Mouse (Mus musculus) heart, embryonic 11.5 days (tissue): ENCODE data around the gene Fmnl3. TPM values are rescaled to one million over a fixed set of nuclear protein-coding genes. Genes with fewer than 3 reads are reported as not detected.
A peak's percentile ranks its signal among the peaks of the same experiment; 100 is the strongest.

Experiments
- ATAC-seq: fragments of 200-750 bp; cut with Nextera tagmentation; replicated peaks from 2 replicates; pipeline ENCODE4 v1.8.0; 2017; ENCODE audit warnings: moderate library complexity; ENCODE audit not compliant: insufficient number of reproducible peaks, low FRiP score, low TSS enrichment
- H3K27ac ChIP-seq: fragments of 300-500 bp; sonication (generic); 2 replicates; pipeline ENCODE4 v1.5.1; 2014; ENCODE audit warnings: mild to moderate bottlenecking, low read depth, low read length
- H3K27me3 ChIP-seq: fragments of 300-500 bp; sonication (generic); 2 replicates; pipeline ENCODE4 v1.6.1; 2014; ENCODE audit warnings: mild to moderate bottlenecking, low read length, mixed read lengths; ENCODE audit not compliant: control insufficient read depth, insufficient read depth
- H3K36me3 ChIP-seq: fragments of 300-500 bp; sonication (generic); 2 replicates; pipeline ENCODE4 v1.6.1; 2014; ENCODE audit warnings: mild to moderate bottlenecking, low read length, moderate library complexity, mixed read lengths; ENCODE audit not compliant: control insufficient read depth, insufficient read depth
- H3K4me1 ChIP-seq: fragments of 300-500 bp; sonication (generic); 2 replicates; pipeline ENCODE4 v1.6.1; 2014; ENCODE audit warnings: low read length; ENCODE audit not compliant: control insufficient read depth, insufficient read depth
- H3K4me2 ChIP-seq: fragments of 300-500 bp; sonication (generic); 2 replicates; pipeline ENCODE4 v1.6.1; 2014; ENCODE audit warnings: mild to moderate bottlenecking, moderate library complexity
- H3K4me3 ChIP-seq: fragments of 300-500 bp; sonication (generic); 2 replicates; pipeline ENCODE4 v1.5.1; 2014; ENCODE audit warnings: low read depth, low read length
- H3K9ac ChIP-seq: fragments of 300-500 bp; sonication (generic); 2 replicates; pipeline ENCODE4 v1.6.1; 2014; ENCODE audit warnings: mild to moderate bottlenecking, low read depth, low read length, moderate library complexity
- H3K9me3 ChIP-seq: fragments of 300-500 bp; sonication (generic); replicated peaks from 2 replicates; pipeline ENCODE4 v1.6.1; 2016; ENCODE audit warnings: low read length; ENCODE audit not compliant: control insufficient read depth
- WGBS: fragments of 180-500 bp; shearing (Covaris S2); extraction: QIAGEN DNeasy Blood & Tissue Kit; methylation state at CpG from one replicate; pipeline ENCODE4 v1.1.7; 2014; ENCODE audit not compliant: insufficient replicate concordance; 5-methylcytosine and 5-hydroxymethylcytosine counted together
- polyA plus RNA-seq: library from polyadenylated mRNA; unstranded; fragments of >200 nt; fragmentation: Nextera tagmentation; extraction: Ambion mirVana; gene quantifications from 2 replicates; pipeline ENCODE4 v1.2.1, GENCODE M21; 2014

The Fmnl3 gene
- polyA plus RNA-seq, 1 experiment from 2014 or later: 11.4 TPM

DNA sequence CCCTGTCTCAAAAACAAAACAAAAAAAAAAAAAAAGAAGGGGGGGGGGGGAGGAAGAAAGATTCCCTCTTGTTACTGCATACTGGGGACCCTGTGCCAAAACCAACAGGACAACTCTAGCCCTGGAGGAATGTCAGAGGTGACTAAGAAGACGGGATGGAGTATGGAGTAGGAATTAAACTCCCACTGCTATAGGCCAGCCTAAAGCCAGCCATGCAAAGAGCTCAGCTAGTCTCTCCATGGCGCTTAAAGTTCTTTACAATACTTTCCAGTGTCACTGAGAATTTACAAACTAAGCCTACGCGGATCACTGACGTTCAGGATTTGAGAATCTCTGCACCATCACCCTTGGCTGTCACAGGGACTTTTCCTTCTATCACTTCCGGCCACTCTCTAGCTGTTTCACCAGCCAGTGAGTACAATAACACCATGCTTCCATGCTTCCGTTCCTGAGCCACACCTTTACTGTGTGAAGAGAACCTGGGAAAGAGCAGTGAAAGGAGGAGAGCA is 6.2 kb downstream of the Fmnl3 start:
- Histone ChIP-seq H3K4me1 (peaks cover 20% of the 10 kb centered on the region), H3K4me2 (no peak overlapping the region), H3K4me3 (no peak overlapping the region), H3K27ac (no peak overlapping the region), H3K27me3 (no peaks in the 10 kb centered on the region), H3K9me3 (no peaks in the 10 kb centered on the region), H3K9ac (no peak overlapping the region), H3K36me3 (no peaks in the 10 kb centered on the region)
- ATAC-seq: no peak
- WGBS: 64% methylated on average over 7 of the region's 7 CpGs

- H3K9me3 ChIP-seq: no peaks in the 10 kb centered on the region
- no peak overlapping the region for H3K4me3 ChIP-seq
- peaks cover 18% of the 10 kb centered on the region for H3K4me1 ChIP-seq
- ATAC-seq: no peak
- 80% methylated on average over 9 of the region's 9 CpGs for WGBS
- no peak overlapping the region for H3K4me2 ChIP-seq
- H3K27ac ChIP-seq: no peak overlapping the region
- no peak overlapping the region for H3K9ac ChIP-seq
- no peaks in the 10 kb centered on the region for H3K36me3 ChIP-seq
- H3K27me3 ChIP-seq: no peaks in the 10 kb centered on the region
Measured at GRCm38 (mm10) chr15:99358952-99359351, 11.3 kb downstream of the Fmnl3 start.

- no peak overlapping the region for H3K4me3 ChIP-seq
- 42% methylated on average over 6 of the region's 6 CpGs for WGBS
- no peak overlapping the region for H3K9ac ChIP-seq
- H3K27ac ChIP-seq: peak overlapping the region; percentile 37; the same call in 1 of the 2 replicates
- H3K9me3 ChIP-seq: no peaks in the 10 kb centered on the region
- no peaks in the 10 kb centered on the region for H3K36me3 ChIP-seq
- peaks cover 34% of the 10 kb centered on the region for H3K4me1 ChIP-seq
- H3K27me3 ChIP-seq: no peaks in the 10 kb centered on the region
- no peak for ATAC-seq
- H3K4me2 ChIP-seq: no peak overlapping the region
Measured at GRCm38 (mm10) chr15:99356462-99356861, 13.8 kb downstream of the Fmnl3 start.

DNA sequence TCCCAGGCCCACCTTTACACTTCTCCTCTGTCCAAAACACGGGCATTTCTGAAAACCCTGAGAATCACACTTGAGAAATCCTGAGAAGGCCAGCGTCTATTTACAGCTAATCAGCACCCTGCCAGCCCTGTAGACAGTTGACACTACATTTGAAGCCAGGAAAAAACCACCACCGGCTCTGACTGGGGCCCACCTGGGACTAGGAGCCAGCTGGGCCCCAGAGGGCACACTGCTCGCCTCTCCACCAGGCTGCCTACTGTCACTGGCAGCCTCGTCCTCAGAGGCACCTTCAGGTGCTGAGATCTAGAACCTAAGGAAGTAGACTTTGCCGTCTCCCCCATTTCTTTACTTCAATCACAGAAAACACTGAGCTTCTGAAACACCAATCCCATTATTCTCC is 14.6 kb downstream of the Fmnl3 start:
- H3K4me1 ChIP-seq: peaks cover 34% of the 10 kb centered on the region
- ATAC-seq: no peak
- no peak overlapping the region for H3K27ac ChIP-seq
- H3K27me3 ChIP-seq: no peaks in the 10 kb centered on the region
- no peak overlapping the region for H3K9ac ChIP-seq
- H3K4me2 ChIP-seq: no peak overlapping the region
- H3K4me3 ChIP-seq: no peak overlapping the region
- no peaks in the 10 kb centered on the region for H3K36me3 ChIP-seq
- WGBS: 42% methylated on average over 6 of the region's 6 CpGs
- no peaks in the 10 kb centered on the region for H3K9me3 ChIP-seq

DNA sequence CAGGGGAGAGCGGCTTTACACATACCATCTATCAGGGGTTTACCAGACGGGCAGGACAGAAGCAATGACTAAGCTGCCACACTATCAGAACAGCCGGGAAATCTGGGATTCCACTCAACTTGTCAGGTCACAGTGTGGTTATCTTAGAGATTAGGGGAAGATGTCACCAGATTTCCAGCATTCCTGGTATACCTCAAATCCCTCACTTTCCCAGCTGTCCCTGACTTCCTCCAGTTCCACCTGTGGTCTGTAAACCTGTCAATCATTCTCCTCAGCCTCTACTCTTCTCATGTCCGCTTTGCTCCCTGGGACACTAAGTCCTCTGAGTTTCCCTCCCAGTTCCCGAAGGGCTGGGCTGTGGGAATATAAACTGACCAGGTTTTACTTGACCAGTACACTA is 18.0 kb downstream of the Fmnl3 start:
- Histone ChIP-seq H3K4me3 (no peak overlapping the region), H3K36me3 (no peaks in the 10 kb centered on the region), H3K27me3 (no peaks in the 10 kb centered on the region), H3K4me2 (no peak overlapping the region), H3K9ac (no peak overlapping the region), H3K27ac (no peak overlapping the region), H3K4me1 (peaks cover 35% of the 10 kb centered on the region), H3K9me3 (no peaks in the 10 kb centered on the region)
- WGBS: 22% methylated on average over 5 of the region's 5 CpGs
- ATAC-seq: no peak

GRCm38 (mm10) chr15:99351610-99352009 is 18.7 kb downstream of the Fmnl3 start:
- H3K27ac ChIP-seq: no peak overlapping the region
- no peaks in the 10 kb centered on the region for H3K27me3 ChIP-seq
- no peak overlapping the region; the same call in 1 of the 2 replicates for H3K4me2 ChIP-seq
- H3K9ac ChIP-seq: no peak overlapping the region
- WGBS: 61% methylated on average over 6 of the region's 6 CpGs
- no peak for ATAC-seq
- H3K4me3 ChIP-seq: no peak overlapping the region
- H3K9me3 ChIP-seq: no peaks in the 10 kb centered on the region
- peaks cover 28% of the 10 kb centered on the region for H3K4me1 ChIP-seq
- no peaks in the 10 kb centered on the region for H3K36me3 ChIP-seq

DNA sequence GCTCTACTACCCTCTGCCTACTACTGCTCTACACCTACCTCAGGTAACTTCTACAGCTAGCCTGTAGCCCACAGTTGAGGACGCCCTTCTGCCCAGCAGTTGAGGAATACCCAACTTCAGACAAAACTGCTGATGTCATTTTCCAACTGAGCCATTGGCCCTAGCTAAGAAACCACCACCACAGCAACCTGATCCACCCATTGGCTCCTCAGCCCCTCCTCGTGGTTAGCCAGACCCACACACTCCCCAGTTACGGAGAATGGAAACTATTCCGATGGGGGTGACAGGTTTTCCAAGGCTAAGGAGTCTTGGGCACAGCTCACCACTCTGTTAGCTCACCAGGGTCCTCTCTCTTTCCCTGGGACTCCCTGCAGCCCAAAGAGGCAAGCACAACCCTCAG is 25.3 kb downstream of the Fmnl3 start:
- no peak overlapping the region for H3K4me2 ChIP-seq
- no peaks in the 10 kb centered on the region for H3K27me3 ChIP-seq
- peak overlapping the region; percentile 70; the same call in 1 of the 2 replicates for H3K27ac ChIP-seq
- no peaks in the 10 kb centered on the region for H3K36me3 ChIP-seq
- peaks cover 54% of the 10 kb centered on the region for H3K4me1 ChIP-seq
- ATAC-seq: no peak
- H3K9ac ChIP-seq: no peak overlapping the region
- WGBS: 60% methylated on average over 4 of the region's 4 CpGs
- no peak overlapping the region for H3K4me3 ChIP-seq
- H3K9me3 ChIP-seq: no peaks in the 10 kb centered on the region

- 57% methylated on average over 8 of the region's 8 CpGs for whole genome bisulfite sequencing
- Histone ChIP-seq H3K9me3 (no peaks in the 10 kb centered on the region), H3K27me3 (no peaks in the 10 kb centered on the region), H3K4me3 (no peak overlapping the region), H3K4me1 (peaks cover 58% of the 10 kb centered on the region), H3K36me3 (no peaks in the 10 kb centered on the region), H3K27ac (peak overlapping the region; percentile 70), H3K4me2 (peak overlapping the region; percentile 42), H3K9ac (no peak overlapping the region)
- ATAC-seq: no peak
Measured at GRCm38 (mm10) chr15:99344148-99344870, 26.0 kb downstream of the Fmnl3 start.
